Mouse (Mus musculus) 3T3-L1 (cell line): ENCODE results near the gene Sdr39u1.

Source experiments
- DNase-seq: peaks from one replicate; pipeline ENCODE4 v3.0.0-alpha.2; 2015; ENCODE audit warnings: low read depth, low spot score

Sdr39u1 gene

GRCm38 (mm10) chr14:55899701-55900413, at the start of gene Sdr39u1:
Gene Sdr39u1 (minus strand): TSS chr14:55900293.
- no peak for DNase-seq

DNA sequence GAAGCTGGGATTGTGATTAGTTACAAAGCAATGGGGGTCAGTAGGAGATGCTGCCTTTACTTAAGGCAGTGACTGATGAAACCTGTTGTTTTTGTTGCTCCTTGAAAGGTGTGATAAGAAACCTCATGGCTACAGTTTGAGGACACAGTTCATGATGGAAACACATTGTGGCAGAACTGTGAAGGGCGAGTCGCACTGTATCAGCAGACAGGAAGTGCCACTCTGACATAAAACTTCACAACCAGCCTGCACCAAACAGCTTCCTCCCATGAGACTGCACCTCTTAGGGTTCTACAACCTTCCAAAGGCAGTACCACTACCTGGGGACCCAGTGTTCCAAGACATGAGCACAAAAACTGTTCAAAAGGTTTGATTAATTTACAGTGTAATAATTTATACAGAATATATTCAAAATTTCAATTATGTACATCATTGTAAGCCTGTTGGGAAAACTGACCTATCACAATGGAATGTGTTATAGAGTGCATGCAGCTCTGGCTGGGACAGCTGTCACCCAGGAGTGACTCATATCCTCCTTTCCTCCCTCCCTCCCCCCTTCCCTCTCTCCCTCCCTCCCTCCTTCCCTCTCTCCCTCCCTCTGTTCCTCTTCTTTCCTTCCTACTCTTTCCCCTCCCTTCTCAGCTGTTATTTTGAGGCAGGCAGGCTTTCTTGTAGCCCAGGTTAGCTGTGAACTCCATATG, 46.3 kb upstream of the Sdr39u1 start:
- DNase-seq = peak; percentile 70

DNA sequence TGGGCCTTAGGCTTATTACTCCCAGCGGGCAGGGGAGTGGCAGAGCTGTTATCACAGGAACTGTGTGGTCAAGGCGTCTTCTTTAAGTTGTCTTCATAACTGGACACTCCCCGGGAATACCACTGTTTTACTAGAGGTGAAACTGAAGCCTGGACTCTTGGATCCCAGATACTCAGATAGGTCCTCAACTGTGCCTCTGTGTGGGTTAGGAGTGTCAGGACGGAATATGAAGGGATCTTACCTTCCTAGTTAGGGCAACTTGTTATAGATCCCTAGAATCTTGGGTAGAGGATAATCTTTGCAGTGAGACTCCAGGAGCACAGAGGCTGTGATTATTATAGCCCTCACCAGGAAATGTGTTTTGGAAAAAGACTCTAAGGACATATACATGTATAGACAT, 44.5 kb upstream of the Sdr39u1 start, which contains the start of gene Cma1:
Gene Cma1, minus strand, starts transcription at position 101 of the 400 bp plus-strand sequence.
- DNase-seq = no peak

GRCm38 (mm10) chr14:55943601-55944000, 43.5 kb upstream of the Sdr39u1 start:
- DNase-seq = no peak

DNA sequence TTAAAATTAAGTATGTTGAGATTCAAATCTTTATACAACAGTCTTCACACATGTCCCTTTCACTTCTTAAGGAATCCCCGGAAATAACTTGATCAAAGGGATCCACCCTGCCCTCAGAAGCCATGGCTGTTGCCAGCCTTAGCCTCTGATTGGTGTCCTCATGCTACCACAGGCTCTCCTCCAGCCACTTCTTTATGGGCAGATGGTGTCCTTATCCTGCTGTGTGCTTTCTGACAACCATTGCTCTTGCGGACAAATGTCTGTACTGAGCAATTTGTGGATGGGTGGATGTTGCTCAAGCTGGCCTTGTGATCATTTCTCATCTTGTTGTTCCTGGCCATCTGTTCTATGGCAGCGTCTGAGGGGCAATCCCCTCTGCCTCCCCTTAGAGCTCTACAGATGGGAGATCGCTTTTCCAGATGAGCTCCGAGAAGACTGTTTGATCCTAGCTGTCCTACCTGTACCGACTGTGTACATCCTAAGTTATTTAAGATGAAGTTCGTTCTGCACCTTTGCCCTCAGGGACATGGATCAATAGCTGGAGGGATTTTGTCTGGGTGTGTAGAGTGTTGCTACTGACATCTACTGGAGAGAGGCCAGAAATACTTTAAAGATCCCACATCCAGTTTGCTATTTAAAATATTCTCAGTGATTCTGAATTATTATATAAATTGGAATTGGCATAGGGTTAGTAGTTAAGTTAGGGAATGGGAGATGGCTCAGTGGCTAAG, 40.1 kb upstream of the Sdr39u1 start:
- no peak for DNase-seq

- DNase-seq = peak; percentile 5
Measured at GRCm38 (mm10) chr14:55933586-55933985, 33.5 kb upstream of the Sdr39u1 start.

DNA sequence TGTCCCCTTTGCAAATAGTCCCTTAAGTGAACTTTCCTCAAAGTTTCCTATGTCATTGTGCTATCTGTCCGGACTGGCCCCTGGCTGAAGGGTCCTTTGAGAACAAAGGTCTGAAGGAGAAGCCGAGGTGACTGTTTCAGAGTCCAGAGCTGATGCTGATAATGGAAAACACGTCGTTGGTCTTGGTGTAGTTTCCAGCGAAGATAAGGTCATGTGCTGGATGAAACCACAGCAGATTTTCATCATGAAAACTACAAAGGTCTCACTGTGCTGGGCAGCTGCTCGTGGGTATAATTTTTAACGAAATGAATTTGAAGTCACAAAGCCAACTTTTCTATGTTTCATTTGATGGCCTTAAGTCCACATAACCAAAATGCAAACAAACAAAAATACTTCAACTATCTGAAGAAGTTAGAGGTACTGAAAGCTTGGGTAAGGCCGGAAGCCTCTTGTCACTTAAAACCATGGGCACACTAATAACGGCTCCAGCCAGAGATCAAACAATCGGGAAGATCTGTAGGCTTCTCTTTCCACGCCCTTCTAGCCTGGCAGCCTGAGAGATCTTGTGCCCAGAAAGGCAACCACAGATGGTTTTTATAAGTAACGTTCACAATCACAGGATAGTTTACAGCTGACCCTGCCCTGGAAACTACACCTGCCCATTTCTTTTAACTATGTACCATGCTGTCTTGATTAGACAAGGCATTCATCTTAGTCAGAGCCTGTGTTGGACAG, 29.3 kb upstream of the Sdr39u1 start:
- no peak for DNase-seq

- no peak for DNase-seq
Measured at GRCm38 (mm10) chr14:55926847-55927246, 26.8 kb upstream of the Sdr39u1 start.

GRCm38 (mm10) chr14:55922475-55923232, 22.6 kb upstream of the Sdr39u1 start:
- DNase-seq = peak; percentile 46

- DNase-seq = peak; percentile 91
Measured at GRCm38 (mm10) chr14:55918240-55919082, 18.4 kb upstream of the Sdr39u1 start.

DNA sequence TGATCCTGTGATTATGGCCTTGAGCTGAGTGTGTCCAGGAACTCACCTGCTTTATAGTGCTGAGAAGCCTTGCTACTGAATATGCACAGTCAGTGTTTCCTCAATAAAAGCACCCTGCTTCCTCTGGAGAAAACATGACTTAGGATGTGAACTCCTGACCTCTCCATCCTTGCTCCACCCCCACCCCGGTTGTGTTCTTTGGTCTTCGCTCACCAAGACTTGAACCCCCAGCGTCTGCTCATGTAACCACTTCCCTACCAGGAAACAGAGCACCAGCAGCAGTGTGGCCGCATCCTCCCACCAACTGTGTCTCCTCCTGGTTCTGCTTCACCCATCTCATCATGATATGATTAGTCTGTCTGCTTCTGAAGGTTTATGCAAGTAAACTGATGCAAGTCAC, 13.3 kb upstream of the Sdr39u1 start:
- no peak for DNase-seq

DNA sequence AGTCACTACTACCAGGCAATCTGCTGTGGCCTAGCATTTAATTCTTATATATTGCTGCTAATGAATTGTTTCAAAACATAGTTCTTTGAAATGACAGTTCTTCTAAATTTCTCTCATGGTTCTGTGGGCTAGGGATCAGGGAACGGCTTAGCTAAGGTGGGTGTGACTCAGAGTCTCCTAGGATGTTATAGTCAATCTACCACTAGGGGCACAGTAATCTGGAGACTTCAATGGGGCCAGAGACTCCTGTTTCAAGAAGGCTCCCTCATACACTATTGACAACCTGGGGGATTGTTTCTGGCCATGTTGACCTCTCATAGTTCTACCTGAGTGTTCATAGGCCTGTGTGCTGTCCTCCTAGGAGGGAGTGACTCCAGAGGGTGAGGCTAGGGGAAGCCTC, 5.4 kb upstream of the Sdr39u1 start:
- peak; percentile 36 for DNase-seq

DNA sequence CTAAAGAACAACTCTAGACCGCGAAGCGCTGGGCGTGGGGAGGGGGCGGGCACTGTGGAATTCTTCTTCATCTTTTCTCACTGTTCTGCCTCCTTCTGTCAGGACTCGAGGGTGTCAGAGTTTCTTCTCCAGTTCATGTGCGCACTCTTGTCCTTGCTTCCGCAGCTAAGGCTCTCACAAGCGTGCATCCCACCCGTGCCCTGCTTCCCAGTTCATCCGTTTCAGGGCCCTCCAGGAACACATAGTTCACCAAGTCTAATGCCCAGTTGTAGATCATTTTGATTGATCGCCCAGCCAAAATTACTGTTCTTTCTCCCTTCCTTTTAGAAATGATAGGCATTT, 292 bp upstream of the Sdr39u1 start:
- no peak for DNase-seq

DNA sequence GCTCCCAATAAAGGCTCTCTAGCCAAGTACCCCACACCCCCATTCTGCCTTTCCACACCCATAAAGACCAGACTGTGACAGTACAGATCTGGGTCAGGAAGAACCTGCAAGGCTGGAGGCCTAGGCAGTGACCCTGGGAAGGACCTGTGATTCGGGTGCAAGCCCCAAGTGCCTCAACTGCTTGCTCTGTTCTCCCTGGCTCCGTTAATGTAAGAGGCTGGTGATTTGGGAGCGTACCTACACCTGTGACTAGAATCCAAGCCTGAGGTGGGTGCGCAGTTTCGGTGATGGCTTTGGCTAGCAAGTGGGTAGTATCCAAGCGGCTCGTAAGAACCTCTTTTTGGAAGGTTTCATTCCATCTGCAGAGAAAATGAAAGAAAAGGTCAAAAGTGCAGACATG, 1.1 kb downstream of the Sdr39u1 start:
- DNase-seq = no peak

GRCm38 (mm10) chr14:55897671-55898070, 2.4 kb downstream of the Sdr39u1 start:
- no peak for DNase-seq

GRCm38 (mm10) chr14:55886571-55887382, 13.3 kb downstream of the Sdr39u1 start:
- DNase-seq = no peak

- DNase-seq = peak; percentile 78
Measured at GRCm38 (mm10) chr14:55885791-55886271, 14.3 kb downstream of the Sdr39u1 start.

GRCm38 (mm10) chr14:55885114-55885790, 14.8 kb downstream of the Sdr39u1 start:
- peak; percentile 69 for DNase-seq

GRCm38 (mm10) chr14:55884713-55885113, 15.4 kb downstream of the Sdr39u1 start, which contains the start of gene Khnyn:
Gene Khnyn (plus strand): TSS chr14:55884947.
- peak; percentile 87 for DNase-seq
